Mouse (Mus musculus) bone marrow macrophage, adult 2 months (primary cell): ENCODE measurements around the gene Sdr42e1.

Source experiments
- CTCF ChIP-seq: IDR thresholded peaks from 2 replicates; pipeline ENCODE4 v1.5.1; 2012; ENCODE audit warnings: low read depth, mild to moderate bottlenecking, low read length, moderate library complexity
- POLR2A ChIP-seq: IDR thresholded peaks from 2 replicates; pipeline ENCODE4 v1.6.1; 2012; ENCODE audit warnings: mild to moderate bottlenecking, low read depth, low read length, borderline replicate concordance

DNA sequence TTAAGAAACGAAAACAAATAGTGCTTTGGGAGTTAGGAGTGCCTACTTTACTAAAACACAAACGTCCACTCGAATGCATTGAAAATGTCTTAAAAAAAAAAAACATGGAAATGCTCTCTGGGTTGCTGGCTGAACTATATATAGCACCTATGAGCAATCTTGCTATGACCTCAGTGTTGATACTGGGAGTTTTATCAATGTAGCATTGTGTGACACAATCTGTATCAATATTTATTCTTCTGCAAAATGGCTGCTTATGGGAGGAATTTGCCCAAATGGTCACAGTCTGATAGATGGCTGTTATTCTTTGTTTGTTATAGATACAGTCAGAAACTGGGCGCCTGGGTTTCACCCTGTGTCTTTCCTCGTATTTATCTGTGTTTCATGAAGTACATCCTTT is 28.0 kb downstream of the Sdr42e1 start:
- TF ChIP-seq CTCF (no peak), POLR2A (no peak)
